Mouse (Mus musculus): Measurements from ENCODE around the gene Trpc7.
A peak's percentile ranks its signal among the peaks of the same experiment; 100 is the strongest.

Gene Trpc7

DNA sequence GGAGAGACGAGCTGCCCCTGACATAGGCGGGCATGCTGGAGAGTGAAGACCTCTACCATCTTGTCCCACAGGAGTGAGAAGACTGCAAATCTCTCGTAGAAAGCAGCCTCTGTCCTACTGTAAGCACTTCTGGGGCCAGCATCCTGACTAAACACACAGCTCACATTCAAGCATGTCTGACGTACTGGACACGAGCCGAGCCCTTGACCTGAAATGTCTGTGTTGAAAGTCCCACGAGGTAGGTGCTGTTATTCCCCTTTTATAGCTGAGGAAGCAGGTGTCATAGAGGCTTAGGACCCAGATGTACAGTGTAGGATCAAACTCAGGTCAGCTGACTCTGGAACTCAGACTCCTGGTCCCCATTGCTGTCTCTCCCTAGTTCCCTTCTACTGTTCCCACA is 146.4 kb downstream of the Trpc7 start:
- no peak for DNase-seq (ENCODE audit: inconsistent age in 2 of 2, low spot score in 1 of 2)

GRCm38 (mm10) chr13:56747554-56747953 is 148.2 kb downstream of the Trpc7 start:
- no peak for DNase-seq (ENCODE audit: inconsistent age in 2 of 2, low spot score in 1 of 2)

DNA sequence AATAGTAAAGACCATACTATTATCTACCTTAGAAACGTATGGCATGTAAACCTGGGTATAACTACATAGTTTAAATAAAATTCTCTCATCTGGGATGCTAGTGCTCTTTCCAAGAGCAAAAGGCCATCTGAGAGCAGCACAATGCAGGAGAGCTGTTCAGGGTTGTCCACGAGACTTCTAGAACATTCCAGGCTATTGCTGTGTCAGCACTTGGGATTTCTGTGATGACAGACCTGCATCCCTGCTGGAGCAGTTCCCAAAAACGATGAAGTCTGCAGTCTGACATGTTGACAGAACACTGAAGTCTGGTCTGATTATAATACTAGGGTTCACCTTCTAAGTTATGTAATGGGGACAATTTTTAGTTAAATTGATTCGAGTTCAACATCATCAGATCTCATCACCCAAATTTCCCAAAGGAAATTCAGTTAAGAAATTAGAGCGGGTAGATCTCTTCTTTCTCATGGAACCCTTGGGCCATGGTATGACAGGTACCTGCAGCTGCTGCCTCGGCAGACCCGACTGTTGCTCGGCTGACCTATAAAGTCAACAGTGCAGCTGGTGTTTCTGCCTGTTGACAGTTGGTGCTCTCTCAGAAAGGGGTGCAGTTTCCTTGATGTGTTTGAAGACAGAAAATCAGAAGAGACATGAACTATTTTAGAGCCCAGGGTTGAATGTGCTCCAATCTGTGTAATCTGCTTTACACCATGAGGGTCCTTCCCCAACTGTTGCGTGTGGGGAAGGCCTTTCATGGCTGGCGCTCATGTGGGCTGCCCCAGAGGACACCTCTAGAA is 148.9 kb downstream of the Trpc7 start:
- DNase-seq (ENCODE audit: inconsistent age in 2 of 2, low spot score in 1 of 2) = no peak

GRCm38 (mm10) chr13:56742325-56742901 is 153.4 kb downstream of the Trpc7 start:
- no peak for DNase-seq (ENCODE audit: inconsistent age in 2 of 2, low spot score in 1 of 2)

GRCm38 (mm10) chr13:56741691-56742090 is 154.1 kb downstream of the Trpc7 start:
- no peak for DNase-seq (ENCODE audit: inconsistent age in 2 of 2, low spot score in 1 of 2)

DNA sequence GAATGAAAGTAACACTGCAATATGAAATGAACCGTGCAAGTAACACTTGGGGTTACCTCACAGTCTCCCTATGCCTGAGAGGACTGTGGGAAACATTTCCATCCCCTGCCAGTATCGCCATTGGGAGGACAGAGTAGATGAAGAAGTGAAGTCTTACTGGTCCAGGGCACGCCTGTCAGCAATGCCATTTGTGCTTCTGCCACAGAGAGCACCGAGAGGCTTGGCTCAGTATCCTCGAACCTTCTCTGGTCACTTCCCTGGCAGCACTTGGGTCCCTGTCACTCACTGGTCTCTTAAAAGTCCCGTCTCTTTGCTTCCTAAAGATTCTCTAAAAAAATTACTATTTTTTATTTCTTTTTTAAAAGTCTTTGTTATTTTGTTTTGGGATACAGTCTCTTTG is 155.3 kb downstream of the Trpc7 start:
- DNase-seq (ENCODE audit: inconsistent age in 2 of 2, low spot score in 1 of 2) = no peak

DNA sequence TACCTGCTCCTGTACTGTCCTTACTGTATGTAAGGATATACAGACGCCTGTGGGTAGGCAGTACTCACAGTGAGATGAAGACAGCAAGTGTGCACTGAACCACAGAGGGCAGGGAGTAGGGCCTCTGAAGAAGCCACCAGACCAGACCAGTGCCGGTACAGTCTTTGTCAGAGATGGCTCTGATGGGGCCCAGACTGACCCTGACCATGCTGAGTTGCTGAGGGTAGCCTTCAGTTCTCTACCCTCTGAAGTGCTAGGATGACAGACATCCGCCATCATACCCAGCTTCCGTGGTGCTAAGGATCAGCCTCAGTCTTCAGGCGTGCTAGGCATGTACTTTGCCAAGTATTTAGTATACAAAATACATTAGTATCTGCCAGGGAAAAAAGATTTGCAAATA is 156.2 kb downstream of the Trpc7 start:
- no peak for DNase-seq (ENCODE audit: inconsistent age in 2 of 2, low spot score in 1 of 2)

DNA sequence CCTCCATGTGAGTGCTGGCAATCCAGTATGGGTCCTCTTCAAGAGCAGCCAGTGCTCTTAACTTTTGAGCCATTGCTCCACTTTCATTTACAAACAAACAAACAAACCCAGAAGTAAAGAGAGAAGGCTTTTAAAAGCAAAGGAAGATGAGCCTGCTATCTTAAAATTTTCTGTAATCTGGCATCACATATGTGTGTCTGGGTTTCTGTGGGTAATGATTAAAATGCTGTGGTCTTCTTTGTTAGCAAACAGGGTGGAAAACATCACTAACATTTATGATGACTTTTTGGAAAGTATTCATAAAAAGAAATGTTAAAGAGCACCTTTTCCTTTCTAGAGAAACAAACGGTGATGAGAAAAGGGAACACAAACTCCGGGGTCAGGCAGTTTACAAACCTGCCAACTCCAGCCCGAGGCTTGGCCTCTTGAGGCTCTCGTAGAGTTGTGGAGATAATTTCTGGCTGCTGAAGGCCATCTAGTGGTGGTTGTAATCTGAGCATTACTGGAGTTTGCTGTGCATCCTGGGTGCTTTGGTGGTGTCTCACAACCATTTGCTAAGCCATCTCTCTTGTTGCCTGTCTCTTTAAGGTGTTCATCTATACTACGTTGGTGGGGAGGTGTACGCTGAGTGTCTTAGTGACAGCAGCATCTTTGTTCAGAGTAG is 160.4 kb downstream of the Trpc7 start:
- peak; percentile 41 to 78 for DNase-seq (ENCODE audit: inconsistent age in 2 of 2, low spot score in 1 of 2)

- peak; percentile 40 to 78 for DNase-seq (ENCODE audit: inconsistent age in 2 of 2, low spot score in 1 of 2)
Observed at GRCm38 (mm10) chr13:56734617-56735016, 161.2 kb downstream of the Trpc7 start.

- no peak for DNase-seq (ENCODE audit: inconsistent age in 2 of 2, low spot score in 1 of 2)
Observed at GRCm38 (mm10) chr13:56729046-56729445, 166.7 kb downstream of the Trpc7 start.

- DNase-seq (ENCODE audit: inconsistent age in 2 of 2, low spot score in 1 of 2) = no peak
Observed at GRCm38 (mm10) chr13:56726551-56726950, 169.2 kb downstream of the Trpc7 start.
